Mouse (Mus musculus): ENCODE data around the gene Rabl6. TPM values are rescaled to one million over a fixed set of nuclear protein-coding genes. Genes with fewer than 3 reads are reported as not detected.

Gene Rabl6
- total and polyA plus RNA-seq, 3 experiments = 34.6 to 62.0 (median 55.7) TPM

GRCm38 (mm10) chr2:25607761-25608622 lies at the start of gene Rabl6 (continued):
- TF ChIP-seq JUN (IDR thresholded peaks at IDR 0.05; ENCODE audit: insufficient read depth, low read depth, low read length) = no peak

DNA sequence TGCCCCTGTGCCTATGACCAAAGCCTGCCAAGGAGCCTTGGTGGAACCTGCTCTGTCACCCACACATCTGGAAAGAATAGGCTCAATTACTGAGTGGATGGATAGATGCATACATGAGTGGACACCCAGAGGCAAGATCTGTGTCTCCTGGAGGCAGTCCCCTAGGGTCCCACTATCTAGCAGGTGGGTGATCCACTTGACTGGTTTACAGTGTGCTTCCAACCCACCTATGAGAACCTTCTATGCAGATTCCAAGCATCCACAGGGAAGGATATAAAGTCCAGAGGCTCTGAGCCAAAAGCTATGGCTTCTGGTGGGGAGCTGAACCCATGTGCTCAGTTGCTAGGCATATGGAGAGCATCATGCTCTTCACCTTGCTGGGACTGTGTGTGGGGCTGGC lies 49.3 kb upstream of the Rabl6 start, which contains the start of gene Lcn5:
TSS of gene Lcn5 (plus strand) at position 301 of the 400 bp plus-strand sequence.
- Histone ChIP-seq H3K36me3 (replicated peaks in 1 of 2; ENCODE audit: control insufficient read depth in 1 of 2, insufficient read depth in 1 of 2, low read length in 1 of 2) (no peaks in the 10 kb centered on the region), H3K4me2 (ENCODE audit: insufficient read depth, low read depth, poor library complexity, severe bottlenecking) (no peak within 1 kb of the TSS), H3K9ac (ENCODE audit: insufficient read depth, low read depth) (no peak within 1 kb of the TSS), H3K4me1 (ENCODE audit: control insufficient read depth in 1 of 2, insufficient read depth in 2 of 2) (peaks cover 15 to 20% of the 10 kb centered on the region in 2 experiments; a peak in 3 of 4 replicates), H3K27ac (ENCODE audit: insufficient read depth, low read depth) (no peak within 1 kb of the TSS), H3K4me3 (replicated peaks in 1 of 3; ENCODE audit: low read depth in 2 of 3, low read length in 2 of 3, poor library complexity in 1 of 3) (no peak within 1 kb of the TSS), H3K9me3 (replicated peaks; ENCODE audit: low read length) (no peaks in the 10 kb centered on the region), H3K27me3 (replicated peaks) (peaks cover 35% of the 10 kb centered on the region), H3K79me2 (replicated peaks; ENCODE audit: control insufficient read depth, extremely low read depth, insufficient read depth, poor library complexity, severe bottlenecking) (no peaks in the 10 kb centered on the region)
- no peak for DNase-seq (ENCODE audit: extremely low read depth)
- in situ Hi-C loops (cut with MboI; ENCODE audit: low pct_ligation_motif_present, low pct_unique_long_range_greater_than_20kb, low sequenced_read_pairs) (no loop called here), dilution Hi-C loops (cut with MboI; ENCODE audit: extremely low pct_ligation_motif_present, extremely low pct_unique_long_range_greater_than_20kb, low sequenced_read_pairs) (no loop called here)
- TF ChIP-seq ZNF384 (IDR thresholded peaks at IDR 0.05; ENCODE audit: low read depth, low read length) (no peak), E2F4 (IDR thresholded peaks at IDR 0.05; ENCODE audit: insufficient replicate concordance, low read depth, low read length) (no peak), RAD21 (IDR thresholded peaks at IDR 0.05; ENCODE audit: low read depth, low read length) (no peak), USF2 (conservative IDR thresholded peaks at IDR 0.05; ENCODE audit: low read depth, low read length) (no peak), UBTF (IDR thresholded peaks at IDR 0.05; ENCODE audit: low read depth, low read length) (no peak), RCOR1 (conservative IDR thresholded peaks at IDR 0.05; ENCODE audit: low read depth, low read length) (no peak), MXI1 (IDR thresholded peaks at IDR 0.05; ENCODE audit: low read depth, low read length) (no peak), ELF1 (IDR thresholded peaks at IDR 0.05; ENCODE audit: low read depth, low read length) (no peak), ZKSCAN1 (IDR thresholded peaks at IDR 0.05; ENCODE audit: borderline replicate concordance, low read depth, low read length) (no peak), SMC3 (IDR thresholded peaks at IDR 0.05; ENCODE audit: low read depth, low read length) (no peak), SIN3A (IDR thresholded peaks at IDR 0.05; ENCODE audit: low read length) (no peak), POLR2AphosphoS2 (IDR thresholded peaks at IDR 0.05; ENCODE audit: low read depth, low read length) (no peak), ETS1 (conservative IDR thresholded peaks at IDR 0.05; ENCODE audit: low read depth, low read length) (no peak), MAFK (IDR thresholded peaks at IDR 0.05; ENCODE audit: insufficient replicate concordance, low read length) (no peak), USF1 (IDR thresholded peaks at IDR 0.05; ENCODE audit: low read depth, low read length) (no peak), PAX5 (IDR thresholded peaks at IDR 0.05; ENCODE audit: low read length) (no peak), CTCF (conservative IDR thresholded peaks at IDR 0.05 in 1 of 2, IDR thresholded peaks at IDR 0.05 in 1 of 2; ENCODE audit: low read depth in 2 of 2, low read length in 2 of 2) (no peak)

All from CH12.LX (cell line).